Mouse (Mus musculus) liver, embryonic 14.5 days (tissue): ENCODE measurements around the gene Dll1. TPM values are rescaled to one million over a fixed set of nuclear protein-coding genes. Genes with fewer than 3 reads are reported as not detected.

Source experiments
- ATAC-seq: fragments of 200-750 bp; cut with Nextera tagmentation; 2 replicates; pipeline ENCODE4 v1.8.0; 2017; ENCODE audit warnings: moderate number of reproducible peaks, mild to moderate bottlenecking, moderate library complexity; ENCODE audit not compliant: insufficient read depth
- DNase-seq, 3 experiments: peaks; one replicate each; pipeline ENCODE4 v3.0.0-alpha.2; 2012 to 2013; ENCODE audit warnings: low read depth in 3 of 3, low spot score in 3 of 3
- H3K27ac ChIP-seq: fragments of 300-500 bp; sonication (generic); 2 replicates; pipeline ENCODE4 v1.5.1; 2014; ENCODE audit warnings: moderate library complexity, mild to moderate bottlenecking, control low read depth, inconsistent platforms
- H3K27me3 ChIP-seq: fragments of 300-500 bp; sonication (generic); 2 replicates; pipeline ENCODE4 v1.6.1; 2014; ENCODE audit warnings: mild to moderate bottlenecking, low read length, moderate library complexity; ENCODE audit not compliant: control insufficient read depth, insufficient read depth
- H3K36me3 ChIP-seq: fragments of 300-500 bp; sonication (generic); replicated peaks from 2 replicates; pipeline ENCODE4 v1.6.1; 2014; ENCODE audit warnings: low read depth; ENCODE audit not compliant: control insufficient read depth, insufficient read depth
- H3K4me1 ChIP-seq, 2 experiments: fragments of 200-500 bp in 1 of 2; fragments of 300-500 bp in 1 of 2; sonication (generic) in 1 of 2; replicated peaks; 2 replicates each; pipeline ENCODE4 v1.6.1; 2012 to 2014; ENCODE audit warnings: antibody characterized with exemption in 1 of 2, inconsistent platforms in 1 of 2, low read length in 1 of 2; ENCODE audit not compliant: control insufficient read depth in 2 of 2, insufficient read depth in 2 of 2
- H3K4me2 ChIP-seq: fragments of 300-500 bp; sonication (generic); 2 replicates; pipeline ENCODE4 v1.6.1; 2014; ENCODE audit warnings: low read depth, mild to moderate bottlenecking, control low read depth, moderate library complexity
- H3K4me3 ChIP-seq, 2 experiments: fragments of 200-500 bp in 1 of 2; fragments of 300-500 bp in 1 of 2; sonication (generic) in 1 of 2; 2 replicates each; pipeline ENCODE4 v1.5.1; 2012 to 2014; ENCODE audit warnings: low read depth in 2 of 2, low read length in 2 of 2, mild to moderate bottlenecking in 2 of 2, control low read depth in 1 of 2, inconsistent platforms in 1 of 2, moderate library complexity in 1 of 2; ENCODE audit not compliant: insufficient read depth in 1 of 2
- H3K9ac ChIP-seq: fragments of 300-500 bp; sonication (generic); replicated peaks from 2 replicates; pipeline ENCODE4 v1.6.1; 2014; ENCODE audit warnings: mild to moderate bottlenecking, control low read depth, moderate library complexity
- H3K9me3 ChIP-seq: fragments of 300-500 bp; sonication (generic); 2 replicates; pipeline ENCODE4 v1.6.1; 2016; ENCODE audit warnings: low read length, mixed read lengths; ENCODE audit not compliant: control insufficient read depth
- CTCF ChIP-seq: IDR thresholded peaks from 2 replicates; pipeline ENCODE4 v1.5.1; 2016; ENCODE audit warnings: antibody characterized with exemption, low read depth, control low read depth
- EP300 ChIP-seq: IDR thresholded peaks from 2 replicates; pipeline ENCODE4 v1.6.1; 2016; ENCODE audit warnings: antibody characterized with exemption, low read depth
- WGBS: fragments of 180-500 bp; shearing (Covaris S2); extraction: QIAGEN DNeasy Blood & Tissue Kit; methylation state at CpG from one replicate; pipeline ENCODE4 v1.1.7; 2014; ENCODE audit not compliant: insufficient replicate concordance; 5-methylcytosine and 5-hydroxymethylcytosine counted together
- polyA plus RNA-seq, 2 experiments: library from polyadenylated mRNA; depleted of rRNA in 1 of 2; stranded (reverse) in 1 of 2; unstranded in 1 of 2; fragments of >200 nt; fragmentation: Nextera tagmentation in 1 of 2; extraction: Ambion mirVana in 1 of 2; gene quantifications; 2 replicates each; pipeline versions ENCODE4 v1.2.1 to v1.2.3; 2012 to 2014

Gene Dll1
- polyA plus RNA-seq, 2 experiments = 0.74 to 0.93 TPM

GRCm38 (mm10) chr17:15375224-15375623, 1.4 kb downstream of the Dll1 start:
- Histone ChIP-seq H3K9me3 (no peaks in the 10 kb centered on the region), H3K27me3 (peaks cover 70% of the 10 kb centered on the region), H3K36me3 (no peaks in the 10 kb centered on the region), H3K4me1 (peaks cover 0 to 4% of the 10 kb centered on the region in 2 experiments; a peak in 1 of 4 replicates), H3K4me2 (peak overlapping the region; percentile 62), H3K9ac (no peak overlapping the region), H3K27ac (no peak overlapping the region), H3K4me3 (peak overlapping the region; percentile 50 to 53)
- TF ChIP-seq EP300 (no peak), CTCF (no peak)
- ATAC-seq = no peak
- no peak for DNase-seq
- WGBS = 1% methylated on average over 18 of the region's 18 CpGs

- Histone ChIP-seq H3K4me1 (peaks cover 0 to 4% of the 10 kb centered on the region in 2 experiments; a peak in 1 of 4 replicates), H3K9ac (no peak overlapping the region), H3K9me3 (no peaks in the 10 kb centered on the region), H3K27me3 (peaks cover 66% of the 10 kb centered on the region), H3K4me2 (peak overlapping the region; percentile 62), H3K36me3 (no peaks in the 10 kb centered on the region), H3K4me3 (peak overlapping the region; percentile 50 to 53; a peak in 3 of 4 replicates), H3K27ac (no peak overlapping the region)
- 2% methylated on average over 49 of the region's 50 CpGs for WGBS
- DNase-seq (no peak), ATAC-seq (no peak)
- no peak for TF ChIP-seq EP300
These were observed 2.1 kb downstream of the Dll1 start for GRCm38 (mm10) chr17:15374321-15375141.

GRCm38 (mm10) chr17:15372931-15373652, 3.6 kb downstream of the Dll1 start:
- 51% methylated on average over 15 of the region's 15 CpGs for WGBS
- peaks cover 52% of the 10 kb centered on the region for H3K27me3 ChIP-seq
- peaks cover 0 to 4% of the 10 kb centered on the region in 2 experiments; a peak in 1 of 4 replicates for H3K4me1 ChIP-seq
- H3K4me3 ChIP-seq = no peak overlapping the region
- ATAC-seq (no peak), DNase-seq (no peak)
- no peak overlapping the region for H3K27ac ChIP-seq
- H3K9me3 ChIP-seq = no peaks in the 10 kb centered on the region
- H3K4me2 ChIP-seq = no peak overlapping the region
- no peaks in the 10 kb centered on the region for H3K36me3 ChIP-seq
- TF ChIP-seq CTCF = no peak
- TF ChIP-seq EP300 = no peak
- no peak overlapping the region for H3K9ac ChIP-seq

GRCm38 (mm10) chr17:15371967-15372835, 4.5 kb downstream of the Dll1 start:
- H3K9me3 ChIP-seq = no peaks in the 10 kb centered on the region
- no peak overlapping the region for H3K4me3 ChIP-seq
- no peak overlapping the region for H3K4me2 ChIP-seq
- 31% methylated on average over 17 of the region's 17 CpGs for WGBS
- ATAC-seq (no peak), DNase-seq (no peak)
- TF ChIP-seq CTCF = no peak
- H3K4me1 ChIP-seq = peaks cover 0 to 4% of the 10 kb centered on the region in 2 experiments; a peak in 1 of 4 replicates
- peaks cover 43% of the 10 kb centered on the region for H3K27me3 ChIP-seq
- H3K9ac ChIP-seq = no peak overlapping the region
- no peaks in the 10 kb centered on the region for H3K36me3 ChIP-seq
- H3K27ac ChIP-seq = no peak overlapping the region
